In genomic region chr11:95687084-95687656, GRCm38 (mm10) we compare ENCODE assay signal across 10 mouse cellular contexts. TPM values are rescaled to one million over a fixed set of nuclear protein-coding genes. Genes with fewer than 3 reads are reported as not detected.
DNase-seq lines count a peak whose midpoint lies in the region; ATAC-seq and TF ChIP-seq lines count a peak whose summit lies in the region.
"Had no signal": no experiment of that assay in that cellular context is flagged by ENCODE, and none has a peak within 500 bp of the region (broad histone marks: within the 10 kb centered on the region; RNA-seq: fewer than 3 reads in every experiment).

No protein-coding gene starts in this region.

- TF ChIP-seq EP300 in liver, embryonic 14.5 days (IDR thresholded peaks at IDR 0.05; ENCODE audit: low read depth), result no peak

- H3K27me3 ChIP-seq in liver, embryonic 14.5 days (ENCODE audit: control insufficient read depth, insufficient read depth, low read length), result no peaks in the 10 kb centered on the region
- H3K27me3 ChIP-seq: neural tube, embryonic 13.5 days had no signal

- no peak overlapping the region for H3K4me3 ChIP-seq in bone marrow, adult 2 months (replicated peaks; ENCODE audit: control insufficient read depth, low read depth, low read length)
- no peak overlapping the region for H3K4me3 ChIP-seq in liver, embryonic 14.5 days (ENCODE audit: insufficient read depth in 1 of 2, low read depth in 2 of 2, low read length in 2 of 2)
- H3K4me3 ChIP-seq: neural tube, embryonic 13.5 days had no signal

- no peak overlapping the region for H3K9ac ChIP-seq in liver, embryonic 14.5 days (replicated peaks)
- H3K9ac ChIP-seq: neural tube, embryonic 13.5 days had no signal

- no peak for TF ChIP-seq POLR2A in bone marrow, adult 2 months (IDR thresholded peaks at IDR 0.05; ENCODE audit: borderline replicate concordance, control insufficient read depth, low read depth, low read length)

- 27% methylated on average over 11 of the region's 11 CpGs for WGBS in bone marrow, adult 2 months
- WGBS in liver, embryonic 14.5 days (ENCODE audit: insufficient replicate concordance), result 22% methylated on average over 11 of the region's 11 CpGs

- TF ChIP-seq CTCF in bone marrow, adult 2 months (IDR thresholded peaks at IDR 0.05; ENCODE audit: control insufficient read depth, insufficient read depth, low read length), result peak; percentile 39; the same call in 1 of the 2 replicates
- peak; percentile 71 for TF ChIP-seq CTCF in liver, embryonic 14.5 days (IDR thresholded peaks at IDR 0.05; ENCODE audit: low read depth)

- H3K9me3 ChIP-seq in liver, embryonic 14.5 days (ENCODE audit: control insufficient read depth, low read length), result no peaks in the 10 kb centered on the region
- H3K9me3 ChIP-seq: megakaryocyte, embryonic 14.5 days; neural tube, embryonic 13.5 days had no signal

- no peak for ATAC-seq in liver, embryonic 14.5 days (ENCODE audit: insufficient read depth)

- H3K4me2 ChIP-seq in liver, embryonic 14.5 days (ENCODE audit: low read depth), result peak overlapping the region; percentile 30
- H3K4me2 ChIP-seq: neural tube, embryonic 13.5 days had no signal

- peak; percentile 41 for DNase-seq in adrenal gland, postnatal 14 days
- DNase-seq in adrenal gland, postnatal 10 days, result no peak
- DNase-seq in kidney, postnatal 36 days, result peak; percentile 14 to 42
- no peak for DNase-seq in kidney, adult 18-20 months
- no peak for DNase-seq in liver, embryonic 14.5 days (ENCODE audit: low read depth in 3 of 3, low spot score in 3 of 3)
- no peak for DNase-seq in B cell, adult 2 months
- no peak for DNase-seq in thymus, postnatal 14 days

- no peak overlapping the region for H3K27ac ChIP-seq in bone marrow, adult 2 months (ENCODE audit: control insufficient read depth, insufficient read depth, low read depth, low read length, poor library complexity)
- H3K27ac ChIP-seq in liver, embryonic 14.5 days, result no peak overlapping the region; the same call in 1 of the 2 replicates
- H3K27ac ChIP-seq: neural tube, embryonic 13.5 days had no signal

- H3K4me1 ChIP-seq in bone marrow, adult 2 months (ENCODE audit: control insufficient read depth, insufficient read depth, low read length), result peaks cover 7% of the 10 kb centered on the region
- peaks cover 26 to 45% of the 10 kb centered on the region in 2 experiments for H3K4me1 ChIP-seq in liver, embryonic 14.5 days (replicated peaks; ENCODE audit: control insufficient read depth in 2 of 2, insufficient read depth in 2 of 2, low read length in 1 of 2)
- H3K4me1 ChIP-seq: neural tube, embryonic 13.5 days had no signal

- no peaks in the 10 kb centered on the region for H3K36me3 ChIP-seq in liver, embryonic 14.5 days (replicated peaks; ENCODE audit: control insufficient read depth, insufficient read depth, low read depth)
- H3K36me3 ChIP-seq: neural tube, embryonic 13.5 days had no signal

RNA-seq across cellular contexts. Expression of gene Phb, which starts 20.4 kb away (rescaled TPM):
- total RNA-seq in adrenal gland, postnatal 14 days (2021), result 332 and 338 TPM in 2 replicates
- total RNA-seq in adrenal gland, postnatal 10 days (2021), result 100 to 1,000 TPM; 341 to 361 TPM
- polyA plus RNA-seq in bone marrow, adult 2 months (2011; ENCODE audit: insufficient read depth, insufficient read length, low replicate concordance, missing spikeins), result 26.2 and 95.5 TPM in 2 replicates
- 90.4 and 124 TPM in 2 replicates for polyA plus RNA-seq in liver, embryonic 14.5 days (2012; rRNA removed)
- polyA plus RNA-seq in liver, embryonic 14.5 days (2014; fragmentation: Nextera tagmentation; extraction: Ambion mirVana), result 148 and 153 TPM in 2 replicates

RNA-seq across cellular contexts. Expression of gene Zfp652, which starts 25.3 kb away (rescaled TPM):
- total RNA-seq in adrenal gland, postnatal 14 days (2021), result 42.9 and 43.6 TPM in 2 replicates
- total RNA-seq in adrenal gland, postnatal 10 days (2021), result 10 to 100 TPM; 42.8 to 46.6 TPM
- 15.3 and 24.5 TPM in 2 replicates for polyA plus RNA-seq in bone marrow, adult 2 months (2011; ENCODE audit: insufficient read depth, insufficient read length, low replicate concordance, missing spikeins)
- 5.3 and 5.4 TPM in 2 replicates for polyA plus RNA-seq in liver, embryonic 14.5 days (2012; rRNA removed)
- 3.2 and 3.7 TPM in 2 replicates for polyA plus RNA-seq in liver, embryonic 14.5 days (2014; fragmentation: Nextera tagmentation; extraction: Ambion mirVana)

RNA-seq across cellular contexts. Expression of gene B130006D01Rik, which starts 36.2 kb away (rescaled TPM):
- total RNA-seq in adrenal gland, postnatal 14 days (2021), result 0.82 and 1.2 TPM in 2 replicates
- 1 to 10 TPM in 1 of 2 experiments, under 1 TPM in 1; 0.27 to 1.3 TPM for total RNA-seq in adrenal gland, postnatal 10 days (2021)
- polyA plus RNA-seq in bone marrow, adult 2 months (2011; ENCODE audit: insufficient read depth, insufficient read length, low replicate concordance, missing spikeins), result 0.41 TPM in 1 of 2 replicates, not detected in the other
- polyA plus RNA-seq in liver, embryonic 14.5 days (2012; rRNA removed), result 0.09 and 0.11 TPM in 2 replicates
- 0.25 and 0.27 TPM in 2 replicates for polyA plus RNA-seq in liver, embryonic 14.5 days (2014; fragmentation: Nextera tagmentation; extraction: Ambion mirVana)

Comparison
In these comparisons a context has a peak if more than half of its experiments do, and no peak if none do; other contexts are left out.
1. DNase-seq: peak in adrenal gland, postnatal 14 days (single experiment) and kidney, postnatal 36 days (2 of 2); none in adrenal gland, postnatal 10 days (single experiment), kidney, adult 18-20 months (single experiment), liver, embryonic 14.5 days (0 of 3), B cell, adult 2 months (0 of 2) and thymus, postnatal 14 days (single experiment).